Mouse (Mus musculus): Measurements from ENCODE around the gene Ebf1.

DNA sequence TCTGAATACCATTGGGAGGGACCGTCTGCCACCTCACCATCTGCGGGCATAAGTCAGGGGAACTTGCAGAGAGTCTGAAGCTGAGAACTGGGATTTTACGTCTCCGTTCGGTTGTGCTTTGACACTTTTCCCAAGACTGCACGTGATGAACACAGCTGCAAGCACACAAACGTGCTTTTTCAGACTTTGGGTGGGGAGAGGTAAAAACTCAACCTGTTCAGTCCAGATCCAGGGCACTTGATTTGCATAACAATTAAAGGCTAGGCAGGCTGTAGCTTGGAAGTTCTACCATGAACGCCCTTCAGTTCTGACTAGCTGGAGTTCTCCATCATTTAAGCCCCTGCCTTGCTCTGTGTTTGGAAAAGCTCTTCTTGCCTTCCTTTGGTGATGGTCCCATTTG, 246.8 kb downstream of the Ebf1 start:
- TF ChIP-seq MAX (IDR thresholded peaks at IDR 0.05; ENCODE audit: low read depth) (no peak), POLR2A (IDR thresholded peaks at IDR 0.05; ENCODE audit: insufficient read length, low read depth) (no peak), USF1 (IDR thresholded peaks at IDR 0.05; ENCODE audit: low read depth) (no peak), MYOD1 (IDR thresholded peaks at IDR 0.05; ENCODE audit: control insufficient read depth in 1 of 3, insufficient read length in 2 of 3, low read depth in 2 of 3) (no peak), E2F4 (IDR thresholded peaks at IDR 0.05; ENCODE audit: insufficient read depth) (no peak), MYOG (IDR thresholded peaks at IDR 0.05; ENCODE audit: control insufficient read depth in 1 of 3, insufficient read depth in 1 of 3, insufficient read length in 2 of 3, low read depth in 2 of 3) (no peak), REST (IDR thresholded peaks at IDR 0.05; ENCODE audit: insufficient read depth, insufficient read length) (no peak), POLR2AphosphoS2 (IDR thresholded peaks at IDR 0.05; ENCODE audit: insufficient read length, low read depth) (no peak), CEBPB (IDR thresholded peaks at IDR 0.05; ENCODE audit: insufficient read depth, poor library complexity, severe bottlenecking) (no peak), TCF12 (IDR thresholded peaks at IDR 0.05; ENCODE audit: insufficient read depth, poor library complexity, severe bottlenecking) (no peak)

Measured in myocyte (in vitro differentiated cells).